Mouse (Mus musculus): Measurements from ENCODE around the gene Birc2.

The Birc2 gene

DNA sequence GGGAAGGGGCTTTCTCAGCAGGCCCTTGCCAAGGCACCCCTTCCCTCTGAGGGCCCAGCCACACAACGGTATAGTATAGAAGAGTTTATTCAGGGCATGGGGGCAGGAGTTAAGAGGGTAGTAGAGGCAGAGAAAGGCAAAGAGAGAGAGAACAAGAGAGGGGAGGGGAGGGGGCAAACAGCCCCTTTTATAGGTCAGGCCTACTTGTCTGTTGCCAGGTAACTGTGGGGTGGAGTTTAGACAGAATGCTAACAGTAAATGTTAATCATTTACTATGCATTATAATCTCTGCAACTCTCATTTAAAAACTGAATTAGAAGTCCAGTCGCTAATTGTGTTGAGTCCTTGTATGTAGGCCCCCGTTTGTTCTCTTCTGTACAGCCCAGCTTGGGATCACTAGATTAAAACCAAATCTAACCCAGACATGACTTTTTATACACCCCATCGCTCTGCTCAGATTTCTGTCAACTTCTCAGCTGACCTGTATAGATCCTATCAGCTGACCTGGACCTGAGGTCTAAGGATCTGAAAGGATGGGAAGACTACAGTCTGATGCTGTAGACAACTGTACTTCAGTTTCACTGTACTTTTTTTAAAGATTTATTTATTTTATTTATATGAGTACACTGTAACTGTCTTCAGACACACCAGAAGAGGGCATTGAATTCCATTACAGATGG is 8.5 kb upstream of the Birc2 start:
- DNase-seq: no peak

DNA sequence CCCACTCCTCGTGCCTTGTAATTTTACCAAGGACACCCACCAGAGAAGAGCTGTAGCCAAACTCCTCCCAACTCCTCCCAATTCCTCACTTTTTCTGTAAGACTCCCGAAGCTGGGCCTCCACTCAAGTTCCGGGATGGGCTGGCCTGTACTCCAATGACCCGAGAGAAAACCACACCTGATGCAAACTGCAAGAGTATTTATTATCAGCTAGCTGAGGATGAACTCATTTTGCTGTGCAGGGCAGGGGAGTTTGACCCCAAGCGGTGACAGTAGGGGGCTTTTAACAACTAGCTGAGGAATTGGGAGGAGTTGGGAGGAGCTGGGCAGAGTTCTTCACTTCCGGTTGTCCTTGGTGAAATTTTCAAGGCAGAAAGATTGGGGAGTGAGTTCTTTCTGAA is 4.4 kb upstream of the Birc2 start:
- no peak for DNase-seq

DNA sequence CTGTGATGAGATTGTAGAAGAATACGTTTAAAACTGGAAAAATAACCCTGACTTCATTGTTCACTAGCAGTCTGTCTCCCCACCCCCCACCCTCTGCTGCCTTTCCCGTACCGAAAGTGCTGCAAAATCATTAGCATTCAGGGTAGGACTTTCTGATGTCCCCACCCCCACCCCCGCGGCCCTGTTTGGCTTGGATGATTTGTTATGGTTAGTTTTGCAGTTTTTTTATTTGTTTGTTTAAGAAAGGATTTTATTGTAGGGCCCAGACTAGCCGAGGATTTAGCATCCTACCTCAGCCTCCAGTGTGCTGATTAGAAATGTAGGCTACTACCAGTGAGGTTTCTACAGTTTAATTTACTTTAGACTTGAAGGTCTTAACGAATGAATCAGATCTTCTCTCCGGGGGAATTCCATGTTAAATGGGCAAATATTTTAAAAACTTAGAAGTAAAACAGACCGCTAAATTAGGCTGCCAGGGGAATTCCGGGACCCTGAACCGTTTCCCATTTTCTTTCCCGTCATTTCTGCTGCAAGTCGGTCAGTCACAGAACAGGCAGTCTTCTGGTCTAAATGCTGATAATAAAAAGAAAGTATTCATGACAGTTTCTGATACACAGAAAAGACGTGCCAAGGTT is 1.1 kb upstream of the Birc2 start:
- DNase-seq: no peak

DNA sequence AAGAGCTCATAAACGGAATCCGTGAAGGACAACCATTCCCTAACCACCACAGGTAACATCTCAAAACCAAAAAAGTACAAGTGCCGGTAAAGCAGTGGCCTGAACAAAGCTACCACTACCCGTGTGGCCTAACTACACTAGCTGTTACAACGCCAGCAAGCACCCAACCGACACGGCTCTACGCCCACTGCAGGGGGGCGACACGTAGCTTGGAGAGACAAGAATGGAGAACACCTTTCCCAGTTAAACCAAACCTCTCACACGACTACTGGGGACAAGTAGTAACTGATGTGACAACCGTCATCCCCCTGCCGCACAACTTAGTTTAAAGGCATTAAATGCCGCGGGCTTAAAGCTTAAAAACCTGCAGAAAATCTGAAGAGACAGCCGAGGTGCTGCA is 533 bp downstream of the Birc2 start:
- DNase-seq: peak; percentile 32 to 53

DNA sequence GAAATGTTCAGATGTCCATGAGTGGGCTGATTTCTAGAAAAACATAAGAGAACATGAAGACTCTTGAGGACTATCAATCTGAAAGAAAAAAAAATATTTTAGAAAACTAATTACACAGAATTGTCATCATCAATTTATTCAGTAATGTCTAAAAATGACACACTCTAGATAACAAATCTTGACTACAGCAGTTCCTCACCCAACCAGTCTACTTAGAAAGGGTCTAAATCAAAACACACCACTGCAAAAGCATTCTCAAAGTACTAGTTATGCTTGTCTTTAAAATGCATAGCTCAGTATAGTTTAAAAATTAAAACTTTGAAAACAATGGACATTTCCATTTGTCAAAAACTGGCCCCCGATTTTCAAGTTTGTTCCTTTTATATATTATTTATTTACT is 1.6 kb downstream of the Birc2 start:
- no peak for DNase-seq

DNA sequence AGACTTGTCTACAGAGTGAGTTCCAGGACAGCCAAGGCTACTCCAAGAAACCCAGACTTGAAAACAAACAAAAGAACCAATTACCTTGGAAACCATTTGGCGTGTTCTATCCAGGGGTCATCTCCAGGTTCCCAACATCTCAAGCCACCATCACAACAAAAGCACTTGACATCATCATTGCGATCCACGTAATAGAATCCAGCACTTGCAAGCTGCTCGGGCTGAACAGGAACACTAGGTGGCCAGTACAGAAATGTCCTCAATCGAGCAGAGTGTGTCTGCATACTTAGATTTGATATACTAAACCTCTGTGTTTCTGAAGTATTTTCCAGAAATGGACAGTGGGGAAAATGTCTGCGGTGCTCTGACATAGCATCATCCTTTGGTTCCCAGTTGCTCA is 3.4 kb downstream of the Birc2 start:
- DNase-seq: no peak

DNA sequence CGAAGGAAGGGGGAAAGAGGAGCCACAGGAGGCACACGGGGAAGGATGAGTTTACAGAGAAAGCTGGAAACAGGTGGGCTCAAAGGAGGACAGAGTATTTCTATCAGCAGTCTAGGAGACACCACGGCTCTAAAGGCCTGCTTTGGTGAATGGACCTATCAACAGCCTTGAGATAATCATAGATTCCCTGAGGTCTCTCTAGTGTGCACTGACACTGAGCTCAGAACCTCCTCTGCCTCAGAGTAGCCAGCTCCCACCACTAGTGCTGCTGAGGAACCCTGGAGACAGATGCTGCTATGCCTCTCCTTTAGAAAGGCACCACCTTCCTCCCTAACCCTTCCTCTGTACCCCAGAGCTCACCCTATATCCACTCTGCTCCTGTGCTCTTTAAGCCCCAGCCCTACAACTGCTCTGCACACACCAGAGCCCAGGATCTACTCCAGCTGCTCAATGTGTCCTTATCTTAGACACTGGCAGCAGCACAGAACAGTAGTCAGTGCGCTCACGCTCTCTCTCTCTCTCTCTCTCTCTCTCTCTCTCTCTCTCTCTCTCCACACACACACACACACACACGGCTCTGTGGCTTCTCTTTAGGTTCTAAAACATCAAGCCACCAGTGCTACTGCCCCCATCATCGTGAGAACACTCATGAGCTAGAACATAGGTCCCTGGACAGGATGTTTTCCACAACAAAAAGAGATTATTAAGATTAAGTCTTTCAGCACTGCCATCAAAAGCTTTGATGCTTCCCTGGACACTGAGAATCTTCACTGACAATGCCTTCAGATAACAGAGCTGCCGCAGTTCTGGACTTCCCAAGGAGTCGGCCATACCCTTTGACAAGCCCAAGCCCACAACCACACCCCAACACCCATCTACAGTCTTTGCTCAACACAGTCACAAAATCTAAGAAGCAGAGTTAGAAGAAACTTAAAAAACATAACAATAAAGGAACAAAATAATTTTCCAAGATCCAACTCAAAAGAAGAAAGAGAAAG is 7.0 kb downstream of the Birc2 start:
- no peak for DNase-seq

DNA sequence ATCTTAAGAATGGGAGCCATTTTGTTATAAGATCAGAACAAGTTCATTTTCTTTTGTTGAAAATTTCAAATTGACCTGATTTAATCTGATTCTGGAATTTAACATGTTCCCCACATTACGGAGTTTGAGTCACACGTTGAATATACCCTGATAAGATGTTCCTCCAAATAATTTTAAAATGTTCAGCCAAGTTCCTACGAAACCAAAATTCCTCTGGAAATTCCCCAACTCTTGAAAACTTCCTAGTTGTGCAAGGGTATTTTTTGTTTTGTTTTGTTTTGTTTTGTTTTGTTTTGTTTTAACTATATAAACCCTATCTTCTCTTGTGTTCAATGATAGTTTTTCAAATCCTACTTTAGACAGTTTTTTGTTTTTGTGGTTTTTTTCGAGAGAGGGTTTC is 8.2 kb downstream of the Birc2 start:
- DNase-seq: no peak

DNA sequence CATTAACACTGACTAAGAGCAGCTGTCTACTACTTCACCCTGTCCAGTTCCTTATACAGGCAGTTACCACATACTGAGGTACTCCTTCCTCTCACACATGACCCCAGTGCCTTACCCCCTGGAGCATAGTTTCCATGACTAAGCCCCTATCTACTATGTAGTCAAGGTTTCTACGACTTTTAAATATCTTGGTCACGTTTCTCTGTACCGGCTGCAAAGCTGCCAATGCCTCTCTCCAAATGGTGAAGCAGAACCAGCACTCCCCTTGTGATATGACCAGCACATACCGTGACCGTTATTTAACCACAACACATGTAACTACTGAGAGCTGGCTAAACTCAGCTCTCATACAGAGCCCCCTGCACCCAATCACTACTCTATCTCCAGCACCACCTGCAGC is 11.9 kb downstream of the Birc2 start:
- no peak for DNase-seq

DNA sequence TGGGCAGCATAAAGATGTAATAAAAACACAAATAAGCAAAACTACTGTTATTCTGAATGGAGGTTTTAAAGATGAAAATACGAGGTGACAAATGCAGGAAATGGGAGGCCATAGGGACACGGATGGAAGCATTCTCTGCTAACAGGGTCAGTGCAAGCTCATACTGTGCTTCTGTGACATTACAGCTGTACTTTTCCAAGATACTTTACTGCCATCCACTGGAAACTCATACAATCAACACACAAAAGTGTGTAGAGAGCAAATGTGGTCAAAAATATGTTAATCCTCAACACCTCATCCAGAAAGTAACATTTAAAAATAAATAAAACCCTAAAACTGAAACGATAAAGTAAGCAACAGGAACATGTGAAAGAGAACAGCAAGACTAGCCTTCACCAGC is 14.1 kb downstream of the Birc2 start:
- DNase-seq: no peak

DNA sequence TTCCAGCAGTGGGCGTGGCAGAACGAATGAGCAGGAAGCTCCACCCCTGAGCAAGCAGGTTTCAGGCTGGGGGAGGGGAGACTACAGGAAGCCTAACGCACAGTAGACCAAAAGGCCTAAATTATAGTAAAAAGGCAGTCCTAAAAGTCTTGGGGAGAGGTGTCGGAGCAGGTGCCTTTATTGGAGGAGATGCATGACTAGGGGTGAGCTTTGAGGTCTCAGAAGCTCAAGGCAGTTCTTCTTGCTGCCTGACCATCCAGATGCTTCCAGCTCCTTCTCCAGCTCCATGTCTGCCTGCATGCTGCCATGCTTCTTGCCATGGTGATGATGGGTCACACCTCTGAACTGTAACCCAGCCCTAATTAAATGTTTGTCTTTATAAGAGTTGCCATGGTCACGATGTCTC is 31.8 kb downstream of the Birc2 start:
- no peak for DNase-seq

DNA sequence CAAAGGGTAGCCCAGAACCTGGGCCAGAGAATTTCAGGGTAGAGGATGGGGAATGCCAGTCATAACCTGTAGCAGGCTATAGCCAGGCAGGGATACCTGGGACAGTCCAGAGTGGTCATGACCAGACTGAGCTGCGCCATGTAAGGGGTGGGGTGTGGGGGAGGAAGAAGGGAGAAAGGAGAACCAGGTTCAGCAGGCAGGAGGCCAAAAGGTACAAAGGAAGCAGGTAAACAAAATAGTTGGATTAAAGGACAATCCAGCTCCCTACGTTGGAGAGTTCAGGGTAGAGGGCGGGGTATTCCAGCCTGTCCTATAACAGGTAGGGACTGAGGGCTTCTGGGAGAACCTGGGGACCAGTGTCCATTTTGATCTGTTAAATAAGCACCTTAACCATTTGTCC is 38.3 kb downstream of the Birc2 start:
- no peak for DNase-seq

DNA sequence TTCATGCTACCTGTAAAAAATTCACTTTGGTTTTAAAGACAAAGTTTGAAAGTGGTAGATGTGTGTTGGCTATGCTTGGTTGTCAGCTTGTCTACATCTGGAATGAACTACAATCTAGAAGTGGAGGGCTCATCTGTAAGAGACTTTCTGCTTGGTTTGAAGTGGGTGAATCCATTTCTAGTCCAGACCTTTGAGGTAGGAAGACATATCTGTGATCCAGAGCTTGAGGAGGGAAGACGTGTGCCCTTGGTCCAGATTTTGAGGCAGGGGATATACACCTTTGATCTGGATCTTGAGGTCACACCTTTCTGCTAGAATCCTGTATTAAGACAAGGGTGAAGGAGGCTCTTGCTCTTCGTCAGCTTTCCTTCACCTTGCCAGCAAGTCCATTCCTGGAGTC is 39.3 kb downstream of the Birc2 start:
- DNase-seq: no peak

DNA sequence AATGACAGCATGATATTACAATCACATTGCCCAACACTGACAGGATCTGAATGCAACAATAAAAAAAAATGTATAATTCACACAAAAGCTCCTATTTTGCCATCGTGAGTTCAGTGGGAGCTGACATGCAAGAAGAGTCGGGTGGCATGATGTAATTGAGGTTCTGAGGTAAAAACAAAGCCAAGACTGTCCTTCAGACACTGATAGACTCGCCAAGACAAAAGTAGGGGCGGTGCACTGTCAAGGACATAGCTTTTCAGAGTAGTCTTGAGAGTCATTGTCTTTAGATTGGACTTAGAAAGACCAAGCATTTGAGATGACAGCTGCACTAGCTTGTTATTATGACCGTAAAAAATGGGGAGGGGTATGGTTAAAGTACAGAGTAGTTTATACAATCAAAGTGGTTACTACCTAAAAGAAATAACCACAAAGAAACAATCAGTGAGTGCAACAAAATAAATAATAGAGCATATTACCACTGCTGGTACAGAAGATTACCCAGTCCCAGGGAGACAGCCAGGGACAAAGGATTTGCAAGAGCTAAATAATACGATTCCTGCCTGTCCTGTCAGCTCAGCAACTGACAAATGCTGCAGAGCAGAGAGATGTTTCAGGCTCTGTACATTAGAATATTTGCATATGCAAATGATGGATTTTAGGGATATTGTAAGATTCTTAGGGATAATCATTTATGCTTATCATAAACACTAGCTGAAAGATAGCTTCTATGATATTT is 40.6 kb downstream of the Birc2 start:
- DNase-seq: no peak

DNA sequence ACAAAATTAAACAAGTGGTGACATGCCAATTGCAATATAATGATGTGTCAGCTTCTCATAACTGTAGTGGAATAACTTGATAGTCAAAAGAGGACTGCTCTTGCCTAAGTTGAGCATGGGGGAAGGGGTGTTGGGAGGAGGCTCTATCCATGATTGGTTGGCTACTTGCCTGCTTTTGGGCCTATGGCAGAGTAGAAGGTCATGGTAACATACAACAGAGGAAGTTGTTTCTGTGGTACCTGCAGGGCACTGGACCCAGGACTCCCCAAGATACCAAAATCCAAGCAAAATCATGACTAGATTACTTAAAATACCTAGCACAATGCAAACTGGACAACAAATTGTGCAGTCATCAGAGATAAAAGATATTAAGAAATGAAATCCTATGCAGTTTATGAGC is 41.3 kb downstream of the Birc2 start:
- no peak for DNase-seq

DNA sequence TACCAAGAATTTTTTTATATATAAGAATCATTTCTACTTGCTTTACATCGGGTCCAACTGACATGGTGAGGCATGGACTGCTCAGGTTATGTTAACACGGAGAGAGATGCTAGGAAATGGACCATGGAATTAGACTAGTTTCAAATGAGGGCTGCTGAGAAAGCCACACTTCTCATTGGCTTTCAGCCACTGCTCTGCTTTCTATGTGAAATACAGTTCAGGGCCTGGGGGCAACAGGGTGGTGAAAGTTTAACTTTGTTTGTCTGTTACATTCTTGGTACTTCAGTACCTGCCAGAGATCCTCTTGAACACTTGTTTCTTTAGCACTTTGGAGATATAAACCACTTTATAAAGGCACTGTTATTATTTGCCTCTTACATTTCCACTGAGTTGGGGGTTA is 43.3 kb downstream of the Birc2 start:
- DNase-seq: no peak

DNA sequence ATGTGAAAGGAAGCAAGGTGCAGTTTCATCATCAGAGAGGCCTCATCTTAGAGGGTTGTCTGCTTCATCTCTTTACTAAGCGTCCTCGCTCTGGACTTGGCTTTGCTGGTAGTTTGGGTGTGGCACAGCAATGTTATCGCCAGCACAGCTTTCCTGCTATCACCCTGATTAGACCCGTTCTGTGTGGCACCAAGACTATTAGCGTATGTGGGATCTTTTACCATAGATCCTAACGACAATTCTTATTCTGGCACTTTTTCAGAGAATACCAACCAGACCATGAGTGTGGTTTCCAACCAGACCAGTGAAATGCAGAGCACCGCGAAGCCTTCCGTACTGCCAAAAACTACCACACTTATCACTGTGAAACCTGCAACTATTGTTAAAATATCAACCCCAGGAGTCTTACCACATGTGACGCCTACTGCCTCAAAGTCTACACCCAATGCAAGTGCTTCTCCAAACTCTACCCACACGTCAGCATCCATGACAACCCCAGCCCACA is 46.2 kb downstream of the Birc2 start:
- no peak for DNase-seq

DNA sequence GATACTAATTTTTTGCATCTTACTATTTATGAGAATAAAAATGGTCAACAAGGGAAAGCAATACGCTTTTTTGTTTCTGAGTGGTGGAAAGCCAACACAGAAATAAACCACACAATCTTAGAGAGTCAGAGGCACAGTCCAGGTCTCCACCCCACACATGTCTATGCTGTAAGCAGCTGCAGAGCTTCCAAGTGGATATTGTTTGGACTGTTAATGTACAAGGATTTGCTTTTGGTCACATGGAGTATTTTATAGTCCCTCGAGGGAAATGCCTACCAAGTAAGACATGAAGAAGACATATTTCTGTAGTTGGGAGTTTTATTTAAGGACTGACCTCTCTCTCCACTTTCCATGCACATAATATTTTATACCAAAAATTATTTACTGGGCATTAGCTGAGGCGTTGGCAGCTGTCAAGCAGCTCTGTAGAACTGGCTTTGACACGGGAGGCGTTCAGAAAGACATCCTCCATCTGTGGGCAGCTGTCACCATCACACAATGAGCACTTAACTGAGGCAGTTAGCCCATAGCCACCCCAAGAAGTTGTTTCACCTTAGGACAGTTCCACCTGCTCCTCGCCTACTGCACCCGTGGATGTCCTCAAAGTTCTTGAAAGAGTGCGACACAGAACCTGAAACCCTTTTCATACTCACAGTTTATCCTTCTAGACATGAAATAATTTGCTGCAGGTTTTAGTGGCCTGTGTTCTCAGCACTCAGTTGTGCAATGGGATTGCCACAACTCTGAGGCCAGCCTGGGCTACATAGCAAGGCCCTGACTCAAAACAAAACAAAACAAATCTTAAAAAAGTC is 46.9 kb downstream of the Birc2 start:
- no peak for DNase-seq

DNA sequence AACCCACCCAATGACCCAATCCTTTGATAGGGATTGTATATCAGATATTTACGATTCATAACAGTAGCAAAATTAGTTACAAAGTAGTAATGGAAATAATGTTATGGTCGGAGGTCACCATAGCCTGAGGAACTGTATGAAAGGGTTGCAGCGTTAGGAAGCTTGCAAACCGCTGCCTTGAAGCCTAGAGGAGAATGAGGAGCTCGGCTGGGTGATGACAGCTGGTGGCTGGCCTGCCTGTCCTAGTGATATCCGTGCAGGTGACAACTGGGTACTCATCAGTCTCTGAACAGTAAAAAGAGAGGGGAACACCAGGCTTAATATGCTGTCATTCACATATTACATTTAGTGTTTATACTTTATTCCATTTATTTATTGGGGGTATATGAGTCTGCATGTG is 48.5 kb downstream of the Birc2 start:
- DNase-seq: no peak

DNA sequence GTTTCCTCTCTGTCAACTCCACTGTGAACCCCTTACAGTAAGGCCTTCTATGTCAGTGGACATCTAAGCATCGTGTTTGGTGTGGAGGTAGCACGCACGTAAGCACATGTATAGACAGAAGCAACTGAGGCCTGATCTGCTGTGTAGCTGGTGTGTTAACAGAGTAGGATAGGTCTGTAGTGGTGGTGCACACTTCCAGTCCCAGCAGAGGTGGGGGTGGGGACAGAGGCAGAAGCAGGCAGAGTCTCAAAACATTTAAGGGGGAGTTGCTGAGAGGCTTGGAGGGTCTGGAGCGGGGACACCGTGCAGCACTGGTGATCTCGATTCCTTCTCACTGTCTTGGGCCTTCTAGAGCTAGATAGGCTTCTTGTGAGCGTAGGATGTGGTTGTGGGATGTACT is 50.8 kb downstream of the Birc2 start:
- no peak for DNase-seq

DNA sequence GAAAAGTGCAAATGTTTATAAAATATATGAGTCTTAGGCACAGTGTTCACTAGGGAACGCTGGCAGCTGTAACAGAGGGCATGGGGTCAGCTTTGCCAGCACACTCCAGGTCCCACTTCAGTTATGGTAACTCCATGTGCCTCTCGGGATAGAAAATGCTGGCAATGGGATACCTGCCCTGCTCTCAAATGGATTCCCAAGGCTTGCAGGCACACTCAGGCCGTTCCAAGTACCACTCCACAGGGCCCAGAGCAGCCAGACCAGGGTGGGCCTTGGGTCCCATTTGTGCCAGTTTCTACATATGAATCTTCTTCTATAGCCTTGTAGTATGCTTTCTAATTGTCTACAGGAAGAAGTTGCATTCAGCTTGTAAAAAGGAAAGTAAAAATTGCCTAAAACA is 51.5 kb downstream of the Birc2 start:
- no peak for DNase-seq

DNA sequence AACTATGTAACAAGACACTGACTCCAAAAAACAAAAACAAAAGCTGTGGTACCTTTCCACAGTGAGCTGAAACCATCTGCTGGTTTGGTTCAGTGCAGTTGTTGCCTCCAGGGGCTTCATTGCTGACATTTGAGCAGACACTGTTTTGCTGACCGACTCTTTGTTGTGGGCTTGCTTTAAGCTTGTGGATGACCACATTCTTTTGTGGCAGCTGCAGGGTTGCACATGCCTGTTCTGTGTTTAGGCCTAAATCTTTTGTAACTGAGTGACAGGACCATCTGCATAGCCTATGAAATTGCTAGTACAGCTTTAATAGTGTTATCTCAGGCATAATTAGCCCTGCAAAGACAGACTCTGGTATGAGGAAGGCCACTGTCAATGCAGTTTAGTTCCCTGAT is 52.2 kb downstream of the Birc2 start:
- no peak for DNase-seq
